Mouse (Mus musculus) frontal cortex, postnatal 25 days (tissue): Measurements from ENCODE around the gene Gm28845.

Experiments used
- DNase-seq, 2 experiments: peaks; one replicate each; pipeline ENCODE4 v3.0.0; 2022; ENCODE audit warnings: low spot score in 2 of 2

The Gm28845 gene

GRCm38 (mm10) chr1:65119438-65119837 is at the start of gene Gm28845:
TSS of gene Gm28845 (minus strand) at chr1:65119558.
- DNase-seq, result no peak

GRCm38 (mm10) chr1:65167496-65167895 is 48.1 kb upstream of the Gm28845 start:
- no peak for DNase-seq

GRCm38 (mm10) chr1:65162210-65162609 is 42.9 kb upstream of the Gm28845 start:
- DNase-seq, result no peak

GRCm38 (mm10) chr1:65156111-65156510 is 36.8 kb upstream of the Gm28845 start:
- DNase-seq, result no peak

GRCm38 (mm10) chr1:65154814-65155213 is 35.5 kb upstream of the Gm28845 start:
- DNase-seq, result no peak

GRCm38 (mm10) chr1:65147971-65148370 is 28.6 kb upstream of the Gm28845 start:
- DNase-seq, result no peak

GRCm38 (mm10) chr1:65147326-65147725 is 28.0 kb upstream of the Gm28845 start:
- DNase-seq, result no peak

GRCm38 (mm10) chr1:65146601-65147000 is 27.2 kb upstream of the Gm28845 start:
- DNase-seq, result no peak

- no peak for DNase-seq
These were observed 25.4 kb upstream of the Gm28845 start for GRCm38 (mm10) chr1:65144783-65145182.

- DNase-seq, result no peak
These were observed 18.2 kb upstream of the Gm28845 start for GRCm38 (mm10) chr1:65137560-65137959.

- no peak for DNase-seq
These were observed 13.5 kb upstream of the Gm28845 start for GRCm38 (mm10) chr1:65132833-65133232.

- no peak for DNase-seq
These were observed 12.3 kb upstream of the Gm28845 start for GRCm38 (mm10) chr1:65131671-65132070.

GRCm38 (mm10) chr1:65130226-65130625 is 10.9 kb upstream of the Gm28845 start:
- no peak for DNase-seq

GRCm38 (mm10) chr1:65129634-65130180 is 10.3 kb upstream of the Gm28845 start:
- DNase-seq, result no peak

- peak; percentile 9 to 17 for DNase-seq
These were observed 3.4 kb upstream of the Gm28845 start, which contains the start of gene D630023F18Rik for GRCm38 (mm10) chr1:65122574-65123372. TSS of gene D630023F18Rik (minus strand) at chr1:65123214.

- DNase-seq, result no peak
These were observed 1.0 kb downstream of the Gm28845 start for GRCm38 (mm10) chr1:65118150-65118913.

- no peak for DNase-seq
These were observed 5.7 kb downstream of the Gm28845 start for GRCm38 (mm10) chr1:65113536-65114172.

GRCm38 (mm10) chr1:65112807-65113196 is 6.6 kb downstream of the Gm28845 start:
- no peak for DNase-seq

- DNase-seq, result peak in 1 of 2 experiments; percentile 62
These were observed 7.1 kb downstream of the Gm28845 start for GRCm38 (mm10) chr1:65112031-65112806.

- no peak for DNase-seq
These were observed 9.5 kb downstream of the Gm28845 start for GRCm38 (mm10) chr1:65109756-65110435.

- no peak for DNase-seq
These were observed 10.2 kb downstream of the Gm28845 start for GRCm38 (mm10) chr1:65109196-65109595.
